Comparison of ENCODE assay signal across 13 mouse cellular contexts in the genomic region with DNA sequence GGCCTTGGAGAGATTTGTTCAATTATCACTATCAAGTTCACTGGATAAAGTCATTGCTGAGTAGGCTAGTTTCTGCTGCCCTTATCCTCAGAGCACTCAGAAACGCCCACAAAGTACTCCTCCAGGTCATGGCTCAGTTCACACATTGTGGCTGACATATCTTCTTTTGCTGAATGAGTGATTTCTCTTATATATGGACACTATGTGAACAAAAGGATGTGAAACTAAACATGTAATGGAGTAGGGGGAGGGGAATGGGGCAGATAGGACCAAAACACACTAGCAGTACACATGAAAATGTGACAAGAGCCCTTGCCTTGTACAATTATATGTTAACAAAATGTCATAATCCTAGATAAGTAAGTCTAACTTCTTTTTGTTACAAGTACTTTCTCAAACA.
"Had no signal": no experiment of that assay in that cellular context is flagged by ENCODE, and none has a peak within 500 bp of the region (broad histone marks: within the 10 kb centered on the region; RNA-seq: fewer than 3 reads in every experiment).

No protein-coding gene starts in this region.

- H3K9me3 ChIP-seq: kidney, embryonic 15.5 days; limb, embryonic 13.5 days; midbrain, embryonic 12.5 days; neural tube, embryonic 15.5 days had no signal

- H3K4me3 ChIP-seq: kidney, embryonic 15.5 days; limb, embryonic 13.5 days; midbrain, embryonic 12.5 days; myocyte; neural tube, embryonic 15.5 days had no signal

- H3K4me2 ChIP-seq: kidney, embryonic 15.5 days; limb, embryonic 13.5 days; midbrain, embryonic 12.5 days; neural tube, embryonic 15.5 days had no signal

- H3K27ac ChIP-seq: kidney, embryonic 15.5 days; limb, embryonic 13.5 days; liver, embryonic 14.5 days; midbrain, embryonic 12.5 days; neural tube, embryonic 15.5 days had no signal

- H3K27me3 ChIP-seq: kidney, embryonic 15.5 days; limb, embryonic 13.5 days; midbrain, embryonic 12.5 days; neural tube, embryonic 15.5 days had no signal

- DNase-seq: kidney, adult 11 months; kidney, postnatal 14 days; left cerebral cortex, postnatal 4 days; lung, adult 18-20 months; right cerebral cortex, postnatal 14 days; thymus, adult 18-20 months; thymus, postnatal 25 days had no signal

- H3K4me1 ChIP-seq: kidney, embryonic 15.5 days; limb, embryonic 13.5 days; midbrain, embryonic 12.5 days; neural tube, embryonic 15.5 days had no signal

- H3K9ac ChIP-seq: kidney, embryonic 15.5 days; limb, embryonic 13.5 days; liver, embryonic 14.5 days; midbrain, embryonic 12.5 days; neural tube, embryonic 15.5 days had no signal
